Mouse (Mus musculus) erythroblast, embryonic 14.5 days (primary cell): ENCODE data around the gene Syt14.

ENCODE experiments used
- GATA1 ChIP-seq: IDR thresholded peaks from 2 replicates; pipeline ENCODE4 v1.6.1; 2012; ENCODE audit warnings: low read length, inconsistent platforms, mixed read lengths
- TAL1 ChIP-seq: IDR thresholded peaks from 3 replicates; pipeline ENCODE4 v1.6.1; 2012; ENCODE audit warnings: low read length, inconsistent platforms, mixed read lengths

DNA sequence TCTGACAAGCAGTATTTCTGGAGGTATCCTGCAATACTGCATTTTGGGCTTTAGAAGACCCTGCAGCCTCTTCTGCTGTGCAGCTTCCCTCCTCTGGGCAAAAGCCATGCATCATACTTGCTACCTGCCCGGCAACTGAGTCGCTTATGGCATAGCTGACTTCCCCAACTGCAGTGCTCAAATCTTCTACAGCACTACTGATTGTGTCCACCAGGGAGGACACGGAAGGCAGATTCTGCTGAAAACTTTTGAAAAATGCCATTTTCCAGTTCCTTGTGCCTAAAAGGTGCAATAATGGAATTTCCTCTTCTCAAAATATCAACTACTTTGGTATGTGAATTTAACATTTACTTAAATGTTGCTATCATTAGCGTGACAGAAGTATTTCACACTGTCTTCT is 51.2 kb downstream of the Syt14 start:
- TF ChIP-seq GATA1: no peak
- TF ChIP-seq TAL1: no peak
